Mouse (Mus musculus) olfactory bulb, adult 2 months (tissue): ENCODE results near the gene Zer1.

Experiments
- CTCF ChIP-seq: fragments of 200-500 bp; IDR thresholded peaks from 2 replicates; pipeline ENCODE4 v1.5.1; 2012; ENCODE audit warnings: low read depth, mild to moderate bottlenecking, low read length, moderate library complexity; ENCODE audit not compliant: insufficient read depth
- POLR2A ChIP-seq: fragments of 200-500 bp; IDR thresholded peaks from 2 replicates; pipeline ENCODE4 v1.6.1; 2012; ENCODE audit warnings: mild to moderate bottlenecking, low read depth, low read length, moderate library complexity; ENCODE audit not compliant: insufficient read depth

- TF ChIP-seq CTCF: no peak
- TF ChIP-seq POLR2A: no peak
Measured at GRCm38 (mm10) chr2:30108260-30108659, 16.1 kb downstream of the Zer1 start.
